Mouse (Mus musculus): ENCODE measurements at regions not wholly inside any gene's neighbourhood (a gene's known extent, or its start where the extent isn't known, plus 50 kb on each side); places are given as distances from the start of the nearest gene placed in this dataset.
A peak's percentile ranks its signal among the peaks of the same experiment; 100 is the strongest.

GRCm38 (mm10) chr13:100892204-100892603 is 59.0 kb upstream of the Slc30a5 start:
- DNase-seq (ENCODE audit: low spot score), result peak; percentile 71

GRCm38 (mm10) chr13:100890457-100890856 is 57.2 kb upstream of the Slc30a5 start:
- no peak for DNase-seq (ENCODE audit: low spot score)

GRCm38 (mm10) chr13:100888481-100888880 is 55.3 kb upstream of the Slc30a5 start:
- DNase-seq (ENCODE audit: low spot score), result no peak

- no peak for DNase-seq (ENCODE audit: low spot score)
Measured at GRCm38 (mm10) chr13:100883711-100884110, 50.5 kb upstream of the Slc30a5 start.

All from layer of hippocampus, adult 9-10 months (tissue).